Mouse (Mus musculus): ENCODE results near the gene Gpr183. TPM values are rescaled to one million over a fixed set of nuclear protein-coding genes. Genes with fewer than 3 reads are reported as not detected.
A peak's percentile ranks its signal among the peaks of the same experiment; 100 is the strongest.

Gene Gpr183
- polyA plus RNA-seq, 1 experiment from 2014 or later = 0.81 TPM

DNA sequence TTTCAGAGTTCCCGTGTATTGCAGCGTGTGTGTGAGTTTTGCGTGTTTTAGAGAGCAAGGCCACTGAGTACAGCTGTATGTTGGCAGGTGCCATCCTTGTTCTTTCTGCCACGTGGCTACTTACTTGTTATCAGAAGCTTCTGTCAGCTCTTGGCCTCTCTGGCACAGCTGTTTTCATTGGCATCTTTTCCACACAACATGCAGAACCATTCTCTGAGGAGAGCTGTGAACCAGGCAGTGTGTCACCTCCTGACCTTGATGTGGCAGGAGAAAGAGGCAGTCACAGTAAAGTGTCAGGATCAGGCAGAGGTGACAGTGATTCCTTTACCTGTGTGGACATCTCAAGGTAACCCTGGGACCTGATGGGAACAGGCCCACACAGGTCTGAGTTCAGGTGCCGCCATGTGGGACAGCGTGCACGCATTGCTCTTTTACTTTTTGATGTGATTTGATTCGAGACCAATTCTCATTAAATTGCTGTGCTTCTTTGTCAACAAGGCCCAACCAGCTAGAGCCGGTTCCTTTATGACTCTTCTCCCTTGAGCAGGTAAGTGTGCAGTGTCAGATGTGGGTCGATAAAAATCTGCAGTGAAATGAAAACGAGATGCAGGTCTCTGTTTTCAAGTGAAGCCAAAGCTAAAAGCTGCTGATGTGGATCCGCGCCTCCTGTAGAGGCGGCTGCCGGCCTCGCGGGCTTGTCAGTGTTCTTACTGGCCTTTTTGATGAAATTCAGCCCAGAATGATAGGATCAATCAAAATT is 35.5 kb upstream of the Gpr183 start:
- no peak overlapping the region for H3K27ac ChIP-seq (ENCODE audit: low read depth, low read length)
- no peak overlapping the region for H3K4me2 ChIP-seq (ENCODE audit: low read length)
- no peaks in the 10 kb centered on the region for H3K27me3 ChIP-seq (replicated peaks; ENCODE audit: control insufficient read depth, insufficient read depth, low read length)
- H3K9ac ChIP-seq (ENCODE audit: low read depth, low read length) = no peak overlapping the region
- H3K4me3 ChIP-seq (ENCODE audit: low read length) = no peak overlapping the region
- ATAC-seq = peak; percentile 55; the same call in 1 of the 2 replicates
- no peaks in the 10 kb centered on the region for H3K36me3 ChIP-seq (ENCODE audit: control insufficient read depth, insufficient read depth, low read length)
- no peaks in the 10 kb centered on the region for H3K9me3 ChIP-seq (ENCODE audit: control insufficient read depth, low read length)
- 92% methylated on average over 17 of the region's 17 CpGs for WGBS
- H3K4me1 ChIP-seq (ENCODE audit: control insufficient read depth, insufficient read depth, low read depth, low read length) = no peaks in the 10 kb centered on the region

DNA sequence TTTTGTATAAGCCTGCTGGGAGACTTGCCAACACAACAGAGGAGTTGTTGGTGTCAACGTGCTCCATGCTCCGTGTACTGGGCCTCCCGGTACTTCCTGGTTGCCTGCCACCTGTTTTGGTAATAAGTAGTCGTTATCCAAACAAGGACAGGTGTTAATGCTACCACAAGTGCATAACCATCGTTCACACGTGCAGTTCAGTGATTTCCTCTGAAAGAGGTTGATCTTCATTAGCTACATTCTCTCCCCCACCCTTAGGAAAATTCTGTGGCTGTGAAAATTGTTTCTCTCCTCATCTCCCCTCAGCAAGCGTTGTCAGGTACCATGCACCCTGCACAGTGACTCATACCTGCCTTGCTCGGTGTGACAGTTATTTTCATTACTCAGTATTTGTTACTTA is 34.5 kb upstream of the Gpr183 start:
- Histone ChIP-seq H3K36me3 (ENCODE audit: control insufficient read depth, insufficient read depth, low read length) (peaks cover 5% of the 10 kb centered on the region; the same call in 1 of the 2 replicates), H3K4me3 (ENCODE audit: low read length) (no peak overlapping the region), H3K27ac (ENCODE audit: low read depth, low read length) (no peak overlapping the region), H3K27me3 (replicated peaks; ENCODE audit: control insufficient read depth, insufficient read depth, low read length) (no peaks in the 10 kb centered on the region), H3K9ac (ENCODE audit: low read depth, low read length) (no peak overlapping the region), H3K4me2 (ENCODE audit: low read length) (no peak overlapping the region), H3K9me3 (ENCODE audit: control insufficient read depth, low read length) (no peaks in the 10 kb centered on the region), H3K4me1 (ENCODE audit: control insufficient read depth, insufficient read depth, low read depth, low read length) (no peaks in the 10 kb centered on the region)
- 79% methylated on average over 8 of the region's 8 CpGs for WGBS
- ATAC-seq = no peak

DNA sequence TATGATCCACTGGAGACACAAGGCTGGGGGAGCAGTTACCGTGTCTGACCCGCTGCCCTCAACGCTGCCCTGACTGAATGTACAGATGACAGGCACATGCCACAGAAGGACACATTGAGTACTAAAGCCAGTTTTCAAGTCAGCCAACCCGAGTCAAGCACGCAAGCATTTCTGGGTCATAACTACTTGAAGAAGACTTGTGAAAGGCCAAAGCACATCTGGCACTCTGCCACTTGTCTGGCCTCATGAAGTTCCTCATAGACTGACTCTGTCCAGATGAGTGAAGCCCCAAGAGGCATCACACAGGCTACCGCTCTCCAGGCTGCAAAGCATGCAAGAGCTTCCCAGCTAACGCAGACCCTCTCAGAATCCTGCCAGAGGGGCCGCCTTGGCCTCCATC is 31.8 kb upstream of the Gpr183 start:
- Histone ChIP-seq H3K27ac (ENCODE audit: low read depth, low read length) (no peak overlapping the region), H3K9ac (ENCODE audit: low read depth, low read length) (no peak overlapping the region), H3K36me3 (ENCODE audit: control insufficient read depth, insufficient read depth, low read length) (peaks cover 10% of the 10 kb centered on the region), H3K9me3 (ENCODE audit: control insufficient read depth, low read length) (no peaks in the 10 kb centered on the region), H3K27me3 (replicated peaks; ENCODE audit: control insufficient read depth, insufficient read depth, low read length) (no peaks in the 10 kb centered on the region), H3K4me1 (ENCODE audit: control insufficient read depth, insufficient read depth, low read depth, low read length) (no peaks in the 10 kb centered on the region), H3K4me3 (ENCODE audit: low read length) (no peak overlapping the region), H3K4me2 (ENCODE audit: low read length) (no peak overlapping the region)
- no peak for ATAC-seq
- WGBS = 94% methylated on average over 8 of the region's 8 CpGs

DNA sequence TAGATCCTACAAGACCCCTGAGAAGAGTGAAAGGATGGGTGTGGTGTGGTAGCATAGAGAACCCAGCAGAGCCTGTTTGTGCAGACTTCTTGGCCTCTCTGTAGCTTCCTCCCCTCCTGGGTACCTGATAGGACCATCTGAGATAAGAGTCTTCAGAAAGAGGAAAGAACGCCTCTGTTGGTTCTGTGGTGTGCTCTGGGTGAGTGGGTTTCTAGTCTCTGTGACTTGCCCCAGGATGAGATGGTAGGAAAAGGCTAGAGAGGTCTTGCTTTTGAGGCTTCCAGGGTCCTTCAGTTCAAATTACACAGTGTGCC is 30.5 kb upstream of the Gpr183 start:
- no peak for ATAC-seq
- Histone ChIP-seq H3K36me3 (ENCODE audit: control insufficient read depth, insufficient read depth, low read length) (peaks cover 10% of the 10 kb centered on the region), H3K4me2 (ENCODE audit: low read length) (no peak overlapping the region), H3K9ac (ENCODE audit: low read depth, low read length) (no peak overlapping the region), H3K9me3 (ENCODE audit: control insufficient read depth, low read length) (no peaks in the 10 kb centered on the region), H3K4me1 (ENCODE audit: control insufficient read depth, insufficient read depth, low read depth, low read length) (no peaks in the 10 kb centered on the region), H3K27me3 (replicated peaks; ENCODE audit: control insufficient read depth, insufficient read depth, low read length) (no peaks in the 10 kb centered on the region), H3K4me3 (ENCODE audit: low read length) (no peak overlapping the region), H3K27ac (ENCODE audit: low read depth, low read length) (no peak overlapping the region)
- 89% methylated on average over 1 of the region's 1 CpGs for WGBS

DNA sequence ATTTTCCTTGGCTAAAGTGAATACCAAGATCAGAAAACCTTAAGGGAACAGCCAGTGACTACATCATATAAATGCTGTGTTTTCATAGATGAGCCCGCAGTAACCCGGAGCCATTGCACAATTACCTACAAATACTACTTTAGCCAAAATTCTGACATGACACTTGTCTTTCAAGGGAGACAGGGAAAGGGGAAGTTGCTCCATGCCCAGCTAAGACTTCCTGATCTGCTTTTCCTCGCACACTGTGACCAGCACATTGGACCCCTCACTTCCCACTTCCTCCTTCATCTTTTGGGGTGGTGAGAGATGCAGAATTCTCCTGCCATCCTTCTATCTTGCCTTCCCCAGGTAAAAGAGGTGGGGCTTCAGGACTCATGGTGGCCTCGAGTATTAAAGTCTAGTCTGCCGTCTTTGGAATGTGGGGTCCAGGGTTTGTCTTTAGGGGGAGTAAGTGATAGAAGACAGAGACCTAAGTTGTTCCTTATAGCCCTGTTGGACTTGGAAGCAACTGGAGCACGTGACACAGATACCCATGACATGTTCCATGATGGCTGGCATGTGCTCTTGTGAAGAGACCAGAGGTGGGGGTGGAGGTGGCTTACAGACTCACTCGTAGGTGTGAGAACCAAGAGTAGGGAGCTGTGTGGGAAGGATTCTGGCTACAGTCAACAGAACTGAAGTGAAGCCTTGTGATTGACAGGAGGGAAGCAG is 30.0 kb upstream of the Gpr183 start:
- Histone ChIP-seq H3K27ac (ENCODE audit: low read depth, low read length) (no peak overlapping the region), H3K27me3 (replicated peaks; ENCODE audit: control insufficient read depth, insufficient read depth, low read length) (no peaks in the 10 kb centered on the region), H3K9ac (ENCODE audit: low read depth, low read length) (no peak overlapping the region), H3K4me3 (ENCODE audit: low read length) (no peak overlapping the region), H3K36me3 (ENCODE audit: control insufficient read depth, insufficient read depth, low read length) (peaks cover 10% of the 10 kb centered on the region), H3K9me3 (ENCODE audit: control insufficient read depth, low read length) (no peaks in the 10 kb centered on the region), H3K4me1 (ENCODE audit: control insufficient read depth, insufficient read depth, low read depth, low read length) (no peaks in the 10 kb centered on the region), H3K4me2 (ENCODE audit: low read length) (no peak overlapping the region)
- no peak for ATAC-seq
- 98% methylated on average over 7 of the region's 7 CpGs for WGBS

GRCm38 (mm10) chr14:121994171-121994700 is 29.2 kb upstream of the Gpr183 start:
- Histone ChIP-seq H3K4me3 (ENCODE audit: low read length) (no peak overlapping the region), H3K36me3 (ENCODE audit: control insufficient read depth, insufficient read depth, low read length) (peaks cover 10% of the 10 kb centered on the region)

DNA sequence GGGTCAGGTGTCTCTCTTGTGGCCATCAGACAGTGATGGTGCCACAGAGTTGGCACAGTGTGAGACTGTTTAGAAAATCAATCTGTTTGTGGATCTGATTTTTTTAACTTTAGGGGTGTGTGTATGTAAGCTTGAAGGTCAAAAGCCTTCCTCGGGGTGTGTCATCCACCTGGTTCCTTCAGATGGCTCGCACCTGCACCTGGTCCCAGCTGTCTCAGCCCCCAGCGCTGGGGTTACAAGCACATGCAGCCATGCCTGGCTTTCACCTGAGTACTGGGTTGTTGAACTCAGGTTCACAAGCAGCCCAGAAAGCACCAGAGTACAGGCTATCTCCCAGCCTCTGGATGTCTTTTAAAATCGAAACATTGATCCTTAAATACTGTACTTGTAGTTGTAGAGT is 28.6 kb upstream of the Gpr183 start:
- H3K9me3 ChIP-seq (ENCODE audit: control insufficient read depth, low read length) = no peaks in the 10 kb centered on the region

More at GRCm38 (mm10) chr14:121994171-121994700, 29.2 kb upstream of the Gpr183 start:
- no peak overlapping the region for H3K9ac ChIP-seq (ENCODE audit: low read depth, low read length)
- no peak overlapping the region for H3K4me2 ChIP-seq (ENCODE audit: low read length)
- no peaks in the 10 kb centered on the region for H3K9me3 ChIP-seq (ENCODE audit: control insufficient read depth, low read length)
- H3K4me1 ChIP-seq (ENCODE audit: control insufficient read depth, insufficient read depth, low read depth, low read length) = no peaks in the 10 kb centered on the region
- 95% methylated on average over 17 of the region's 17 CpGs for WGBS
- H3K27ac ChIP-seq (ENCODE audit: low read depth, low read length) = no peak overlapping the region
- no peak for ATAC-seq
- H3K27me3 ChIP-seq (replicated peaks; ENCODE audit: control insufficient read depth, insufficient read depth, low read length) = no peaks in the 10 kb centered on the region

DNA sequence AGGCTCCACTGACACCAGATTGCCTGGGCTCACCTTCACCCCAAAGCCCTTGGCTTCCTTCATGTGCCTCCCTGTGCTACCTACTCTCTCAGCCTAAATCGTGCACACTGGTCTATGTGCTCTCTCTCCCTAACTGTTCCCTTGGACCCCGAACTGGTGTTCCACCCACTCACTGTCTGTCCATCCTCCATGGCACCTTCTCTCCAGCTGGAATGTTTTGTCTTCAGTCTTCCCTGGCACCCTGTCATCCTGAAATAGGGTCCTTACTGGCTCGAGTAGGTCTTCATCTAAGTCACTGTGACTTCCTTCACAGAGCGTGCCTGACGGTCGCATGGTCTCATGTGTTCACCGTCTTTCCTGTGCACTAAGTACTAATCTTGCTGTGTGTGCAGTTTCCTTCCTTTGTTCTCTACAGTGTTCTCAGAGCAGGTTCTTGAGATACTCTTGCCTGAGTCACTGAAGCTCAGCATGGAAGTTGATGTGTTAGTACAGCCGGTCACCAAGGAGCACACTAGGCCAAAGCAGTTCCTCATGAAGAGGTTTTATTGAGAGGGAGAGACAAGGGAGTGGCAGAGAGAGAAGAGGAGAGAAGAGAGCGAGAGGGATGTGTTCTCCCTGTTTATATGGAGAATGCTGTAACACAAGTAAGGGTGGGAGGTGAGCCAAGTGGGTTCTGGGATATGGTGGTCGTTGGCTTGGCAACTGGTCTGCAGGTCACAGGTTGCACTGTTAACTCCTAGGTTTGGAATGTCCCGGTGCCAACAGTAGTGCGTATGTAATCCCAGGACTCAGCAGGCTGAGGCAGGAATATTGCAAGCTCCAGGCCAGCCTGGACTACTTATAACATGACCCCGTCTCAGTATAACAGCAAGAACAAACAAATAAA is 27.6 kb upstream of the Gpr183 start:
- Histone ChIP-seq H3K9me3 (ENCODE audit: control insufficient read depth, low read length) (no peaks in the 10 kb centered on the region), H3K4me3 (ENCODE audit: low read length) (no peak overlapping the region), H3K27me3 (replicated peaks; ENCODE audit: control insufficient read depth, insufficient read depth, low read length) (no peaks in the 10 kb centered on the region), H3K4me1 (ENCODE audit: control insufficient read depth, insufficient read depth, low read depth, low read length) (no peaks in the 10 kb centered on the region), H3K36me3 (ENCODE audit: control insufficient read depth, insufficient read depth, low read length) (peaks cover 10% of the 10 kb centered on the region), H3K27ac (ENCODE audit: low read depth, low read length) (no peak overlapping the region), H3K4me2 (ENCODE audit: low read length) (no peak overlapping the region), H3K9ac (ENCODE audit: low read depth, low read length) (no peak overlapping the region)
- 89% methylated on average over 13 of the region's 13 CpGs for WGBS
- ATAC-seq = no peak

More for the DNA sequence above, 28.6 kb upstream of the Gpr183 start:
- no peak for ATAC-seq
- Histone ChIP-seq H3K4me2 (ENCODE audit: low read length) (no peak overlapping the region), H3K4me1 (ENCODE audit: control insufficient read depth, insufficient read depth, low read depth, low read length) (no peaks in the 10 kb centered on the region), H3K9ac (ENCODE audit: low read depth, low read length) (no peak overlapping the region), H3K27ac (ENCODE audit: low read depth, low read length) (no peak overlapping the region), H3K36me3 (ENCODE audit: control insufficient read depth, insufficient read depth, low read length) (peaks cover 10% of the 10 kb centered on the region), H3K27me3 (replicated peaks; ENCODE audit: control insufficient read depth, insufficient read depth, low read length) (no peaks in the 10 kb centered on the region), H3K4me3 (ENCODE audit: low read length) (no peak overlapping the region)
- WGBS = 99% methylated on average over 4 of the region's 4 CpGs

GRCm38 (mm10) chr14:121991921-121992320 is 26.9 kb upstream of the Gpr183 start:
- no peak overlapping the region for H3K4me2 ChIP-seq (ENCODE audit: low read length)
- no peaks in the 10 kb centered on the region for H3K27me3 ChIP-seq (replicated peaks; ENCODE audit: control insufficient read depth, insufficient read depth, low read length)
- ATAC-seq = 0 out of 2 replicates have a peak, but pooled peaks have one; percentile 24
- no peaks in the 10 kb centered on the region for H3K9me3 ChIP-seq (ENCODE audit: control insufficient read depth, low read length)
- H3K9ac ChIP-seq (ENCODE audit: low read depth, low read length) = no peak overlapping the region
- H3K4me3 ChIP-seq (ENCODE audit: low read length) = no peak overlapping the region
- no peak overlapping the region for H3K27ac ChIP-seq (ENCODE audit: low read depth, low read length)
- H3K4me1 ChIP-seq (ENCODE audit: control insufficient read depth, insufficient read depth, low read depth, low read length) = no peaks in the 10 kb centered on the region
- peaks cover 10% of the 10 kb centered on the region for H3K36me3 ChIP-seq (ENCODE audit: control insufficient read depth, insufficient read depth, low read length)

Measured in hindbrain, embryonic 16.5 days (tissue).